Mouse (Mus musculus): ENCODE data around the gene Ets2. TPM values are rescaled to one million over a fixed set of nuclear protein-coding genes. Genes with fewer than 3 reads are reported as not detected.
"Not testable (repeated sequence)": the region's sequence is repeated elsewhere in the genome, so short reads cannot be mapped to it uniquely, and the experiment has no call there.

Gene Ets2
- polyA plus RNA-seq, 1 experiment from 2014 or later = 52.0 TPM

GRCm38 (mm10) chr16:95713077-95713476 lies 11.2 kb downstream of the Ets2 start:
- not testable (repeated sequence) for H3K27me3 ChIP-seq (replicated peaks)
- 82% methylated on average over 2 of the region's 2 CpGs for WGBS
- H3K36me3 ChIP-seq = peaks cover 87% of the 10 kb centered on the region

DNA sequence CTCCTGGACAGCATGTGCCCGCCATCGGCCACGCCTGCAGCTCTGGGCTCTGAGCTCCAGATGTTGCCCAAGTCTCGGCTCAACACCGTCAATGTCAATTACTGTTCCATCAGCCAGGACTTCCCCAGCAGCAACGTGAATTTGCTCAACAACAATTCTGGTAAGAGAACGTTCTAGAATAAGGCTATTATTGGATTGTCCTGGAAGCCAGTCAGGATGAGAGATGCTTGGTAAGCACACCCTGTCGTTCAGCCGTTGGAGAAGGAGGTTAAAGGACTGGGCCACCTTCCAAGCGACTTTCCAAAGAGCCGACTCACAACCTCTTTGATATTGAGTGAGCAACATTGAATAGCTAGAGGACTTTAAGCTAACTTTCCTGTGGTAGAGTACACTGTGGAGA lies 13.2 kb downstream of the Ets2 start:
- WGBS = 92% methylated on average over 11 of the region's 11 CpGs

More at GRCm38 (mm10) chr16:95713077-95713476, 11.2 kb downstream of the Ets2 start:
- not testable (repeated sequence) for H3K4me3 ChIP-seq; ATAC-seq (ENCODE audit: insufficient number of reproducible peaks, low FRiP score); H3K27ac ChIP-seq (ENCODE audit: poor library complexity, severe bottlenecking); H3K4me1 ChIP-seq (replicated peaks); H3K9me3 ChIP-seq (replicated peaks); H3K9ac ChIP-seq; H3K4me2 ChIP-seq

GRCm38 (mm10) chr16:95716061-95716706 lies 14.3 kb downstream of the Ets2 start:
- no peaks in the 10 kb centered on the region for H3K4me1 ChIP-seq (replicated peaks)
- no peak overlapping the region for H3K4me3 ChIP-seq
- no peak overlapping the region for H3K9ac ChIP-seq
- no peak overlapping the region for H3K27ac ChIP-seq (ENCODE audit: poor library complexity, severe bottlenecking)
- peaks cover under 1% of the 10 kb centered on the region; the same call in 1 of the 2 replicates for H3K9me3 ChIP-seq (replicated peaks)
- 85% methylated on average over 12 of the region's 12 CpGs for WGBS
- peaks cover 93% of the 10 kb centered on the region for H3K36me3 ChIP-seq
- H3K27me3 ChIP-seq (replicated peaks) = no peaks in the 10 kb centered on the region
- no peak for ATAC-seq (ENCODE audit: insufficient number of reproducible peaks, low FRiP score)
- no peak overlapping the region for H3K4me2 ChIP-seq

More for the DNA sequence above, 13.2 kb downstream of the Ets2 start:
- H3K4me2 ChIP-seq = no peak overlapping the region
- no peak overlapping the region for H3K4me3 ChIP-seq
- H3K9me3 ChIP-seq (replicated peaks) = no peaks in the 10 kb centered on the region
- ATAC-seq (ENCODE audit: insufficient number of reproducible peaks, low FRiP score) = no peak
- H3K4me1 ChIP-seq (replicated peaks) = no peaks in the 10 kb centered on the region
- H3K27me3 ChIP-seq (replicated peaks) = no peaks in the 10 kb centered on the region
- no peak overlapping the region for H3K27ac ChIP-seq (ENCODE audit: poor library complexity, severe bottlenecking)
- H3K36me3 ChIP-seq = peaks cover 92% of the 10 kb centered on the region
- no peak overlapping the region for H3K9ac ChIP-seq

DNA sequence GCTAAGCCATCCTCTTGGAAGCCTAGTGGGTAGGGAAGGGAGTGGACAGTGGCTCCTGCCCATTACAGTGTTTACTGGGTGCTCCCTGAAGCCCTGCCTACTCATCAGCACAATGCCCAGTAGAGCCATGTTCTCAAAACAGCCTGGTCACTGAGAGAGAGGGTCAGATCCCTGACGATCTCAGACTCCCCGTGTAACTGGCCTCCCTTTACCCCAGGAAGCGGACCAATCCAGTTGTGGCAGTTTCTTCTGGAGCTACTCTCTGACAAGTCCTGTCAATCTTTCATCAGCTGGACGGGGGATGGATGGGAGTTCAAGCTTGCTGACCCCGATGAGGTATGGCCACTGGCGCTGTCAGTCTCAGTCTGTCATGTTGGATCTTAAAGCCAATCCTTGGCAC lies 15.8 kb downstream of the Ets2 start:
- Histone ChIP-seq H3K27ac (ENCODE audit: poor library complexity, severe bottlenecking) (no peak overlapping the region), H3K36me3 (peaks cover 83% of the 10 kb centered on the region), H3K9ac (no peak overlapping the region), H3K27me3 (replicated peaks) (no peaks in the 10 kb centered on the region), H3K9me3 (replicated peaks) (peaks cover 4% of the 10 kb centered on the region; the same call in 1 of the 2 replicates), H3K4me1 (replicated peaks) (no peaks in the 10 kb centered on the region), H3K4me3 (no peak overlapping the region), H3K4me2 (no peak overlapping the region)
- 86% methylated on average over 6 of the region's 6 CpGs for whole genome bisulfite sequencing
- ATAC-seq (ENCODE audit: insufficient number of reproducible peaks, low FRiP score) = no peak

- Histone ChIP-seq H3K4me2 (no peak overlapping the region), H3K27ac (ENCODE audit: poor library complexity, severe bottlenecking) (no peak overlapping the region), H3K4me3 (no peak overlapping the region), H3K27me3 (replicated peaks) (no peaks in the 10 kb centered on the region), H3K4me1 (replicated peaks) (no peaks in the 10 kb centered on the region), H3K9me3 (replicated peaks) (peaks cover 4% of the 10 kb centered on the region; the same call in 1 of the 2 replicates), H3K36me3 (peaks cover 80% of the 10 kb centered on the region), H3K9ac (no peak overlapping the region)
- 96% methylated on average over 4 of the region's 4 CpGs for WGBS
- no peak for ATAC-seq (ENCODE audit: insufficient number of reproducible peaks, low FRiP score)
These were observed 16.2 kb downstream of the Ets2 start for GRCm38 (mm10) chr16:95718119-95718518.

DNA sequence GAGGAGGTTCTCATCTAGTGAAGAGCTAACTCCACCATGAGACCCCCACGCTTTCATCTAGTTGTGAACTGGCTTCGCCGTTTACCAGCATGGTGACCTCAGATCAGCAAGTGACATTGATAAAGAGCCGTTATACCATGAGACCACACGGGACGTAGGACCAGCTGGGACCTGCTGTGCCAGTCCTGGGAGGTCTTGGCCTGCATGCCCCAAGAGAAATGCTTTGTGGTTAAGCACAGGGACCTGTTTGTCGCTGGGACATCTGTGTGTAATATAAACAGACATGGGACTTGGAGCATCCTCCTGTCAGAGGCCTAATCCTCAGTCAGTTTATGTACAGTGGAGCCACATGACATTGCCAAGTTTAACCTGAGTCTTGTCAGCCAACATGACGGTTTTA lies 18.7 kb downstream of the Ets2 start:
- no peak for ATAC-seq (ENCODE audit: insufficient number of reproducible peaks, low FRiP score)
- Histone ChIP-seq H3K27ac (ENCODE audit: poor library complexity, severe bottlenecking) (no peak overlapping the region), H3K4me1 (replicated peaks) (no peaks in the 10 kb centered on the region), H3K9me3 (replicated peaks) (peaks cover 4% of the 10 kb centered on the region; the same call in 1 of the 2 replicates), H3K4me2 (no peak overlapping the region), H3K4me3 (no peak overlapping the region), H3K27me3 (replicated peaks) (no peaks in the 10 kb centered on the region), H3K9ac (no peak overlapping the region), H3K36me3 (peaks cover 59% of the 10 kb centered on the region)
- WGBS = 92% methylated on average over 8 of the region's 8 CpGs

DNA sequence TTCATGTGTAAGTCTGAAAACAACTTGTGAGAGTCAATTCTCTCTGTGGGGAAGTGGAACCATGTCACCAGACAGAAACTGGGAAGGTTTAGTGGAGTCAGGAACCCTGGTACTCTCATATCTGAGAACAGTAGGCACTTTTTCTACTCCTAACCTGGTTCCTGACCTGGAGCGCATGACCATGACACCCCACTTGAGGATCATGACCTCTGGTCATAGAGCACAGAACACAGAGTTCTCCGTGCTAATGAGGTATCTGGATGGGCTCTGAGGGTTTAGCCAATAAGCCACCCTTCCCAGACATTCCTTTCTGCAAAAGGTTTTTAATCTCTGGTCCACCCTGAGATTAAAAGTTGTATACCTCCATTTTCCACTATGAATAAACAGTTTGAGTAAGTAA lies 22.4 kb downstream of the Ets2 start:
- Histone ChIP-seq H3K4me3 (no peak overlapping the region), H3K9me3 (replicated peaks) (peaks cover 4% of the 10 kb centered on the region; the same call in 1 of the 2 replicates), H3K4me1 (replicated peaks) (no peaks in the 10 kb centered on the region), H3K36me3 (peaks cover 22% of the 10 kb centered on the region), H3K27me3 (replicated peaks) (no peaks in the 10 kb centered on the region), H3K9ac (no peak overlapping the region), H3K4me2 (no peak overlapping the region), H3K27ac (ENCODE audit: poor library complexity, severe bottlenecking) (no peak overlapping the region)
- 82% methylated on average over 2 of the region's 2 CpGs for WGBS
- no peak for ATAC-seq (ENCODE audit: insufficient number of reproducible peaks, low FRiP score)

GRCm38 (mm10) chr16:95724776-95725175 lies 22.9 kb downstream of the Ets2 start:
- Histone ChIP-seq H3K36me3 (peaks cover 18% of the 10 kb centered on the region), H3K27me3 (replicated peaks) (no peaks in the 10 kb centered on the region), H3K4me1 (replicated peaks) (no peaks in the 10 kb centered on the region), H3K9ac (no peak overlapping the region), H3K4me3 (no peak overlapping the region), H3K4me2 (no peak overlapping the region), H3K9me3 (replicated peaks) (peaks cover 4% of the 10 kb centered on the region; the same call in 1 of the 2 replicates), H3K27ac (ENCODE audit: poor library complexity, severe bottlenecking) (no peak overlapping the region)
- 62% methylated on average over 5 of the region's 5 CpGs for WGBS
- no peak for ATAC-seq (ENCODE audit: insufficient number of reproducible peaks, low FRiP score)

- Histone ChIP-seq H3K9me3 (replicated peaks) (no peaks in the 10 kb centered on the region), H3K36me3 (no peaks in the 10 kb centered on the region), H3K4me2 (no peak overlapping the region), H3K4me3 (no peak overlapping the region), H3K4me1 (replicated peaks) (no peaks in the 10 kb centered on the region), H3K9ac (no peak overlapping the region), H3K27ac (ENCODE audit: poor library complexity, severe bottlenecking) (no peak overlapping the region), H3K27me3 (replicated peaks) (no peaks in the 10 kb centered on the region)
- WGBS = 82% methylated on average over 4 of the region's 4 CpGs
- no peak for ATAC-seq (ENCODE audit: insufficient number of reproducible peaks, low FRiP score)
These were observed 24.9 kb downstream of the Ets2 start for GRCm38 (mm10) chr16:95726802-95727201.

DNA sequence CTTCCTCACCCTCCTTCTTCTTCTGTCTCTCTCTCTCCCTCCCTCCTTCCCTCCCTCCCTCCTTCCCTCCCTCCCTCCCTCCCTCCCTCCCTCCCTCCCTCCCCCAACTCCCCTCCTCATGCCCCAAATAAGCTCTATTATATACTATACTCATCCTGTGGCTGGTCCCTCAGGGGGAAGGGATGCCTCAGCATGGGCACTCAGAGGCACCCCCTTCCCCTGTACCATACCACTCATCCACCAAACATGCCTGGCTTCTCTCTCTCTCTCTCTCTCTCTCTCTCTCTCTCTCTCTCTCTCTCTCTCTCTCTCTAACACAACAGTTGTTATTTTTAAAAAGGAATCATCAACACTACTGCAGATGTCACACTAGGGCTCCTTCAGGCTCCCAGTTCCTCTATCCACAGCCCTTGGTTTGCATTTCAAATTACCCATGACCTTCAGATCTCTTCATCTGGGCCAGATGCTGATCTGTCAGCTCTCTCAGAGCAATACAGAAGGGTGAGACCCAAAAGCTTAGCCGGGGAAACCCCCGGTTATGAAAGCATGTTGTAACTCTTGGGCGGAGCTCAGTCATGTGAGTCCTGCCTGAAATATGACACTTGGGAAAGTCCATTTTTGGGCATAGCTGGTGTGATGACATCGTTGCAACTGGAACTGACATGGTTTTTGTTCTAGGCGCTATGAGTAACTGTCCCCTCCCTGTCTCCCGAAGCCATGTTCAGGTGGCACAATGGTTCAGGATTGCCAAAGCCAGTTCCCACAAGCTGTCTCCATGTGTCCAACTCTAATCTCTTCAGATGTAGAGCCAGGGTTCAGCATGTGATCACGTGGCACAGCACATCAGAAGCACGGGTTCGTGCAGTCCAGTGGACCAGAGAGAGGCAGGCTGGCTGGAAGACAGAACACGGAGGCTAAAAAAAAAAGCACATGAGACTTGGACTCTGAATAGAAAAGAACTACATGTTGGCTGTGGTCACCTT lies 26.9 kb downstream of the Ets2 start:
- no peak for ATAC-seq (ENCODE audit: insufficient number of reproducible peaks, low FRiP score)
- no peaks in the 10 kb centered on the region for H3K36me3 ChIP-seq
- WGBS = 77% methylated on average over 10 of the region's 10 CpGs
- no peak overlapping the region for H3K4me3 ChIP-seq
- no peaks in the 10 kb centered on the region for H3K4me1 ChIP-seq (replicated peaks)
- no peaks in the 10 kb centered on the region for H3K9me3 ChIP-seq (replicated peaks)
- H3K27ac ChIP-seq (ENCODE audit: poor library complexity, severe bottlenecking) = no peak overlapping the region
- no peaks in the 10 kb centered on the region for H3K27me3 ChIP-seq (replicated peaks)
- H3K4me2 ChIP-seq = no peak overlapping the region
- H3K9ac ChIP-seq = no peak overlapping the region

- H3K4me1 ChIP-seq (replicated peaks) = no peaks in the 10 kb centered on the region
- no peaks in the 10 kb centered on the region for H3K27me3 ChIP-seq (replicated peaks)
- ATAC-seq (ENCODE audit: insufficient number of reproducible peaks, low FRiP score) = no peak
- H3K4me3 ChIP-seq = no peak overlapping the region
- H3K9me3 ChIP-seq (replicated peaks) = no peaks in the 10 kb centered on the region
- 78% methylated on average over 6 of the region's 6 CpGs for WGBS
- no peak overlapping the region for H3K27ac ChIP-seq (ENCODE audit: poor library complexity, severe bottlenecking)
- no peaks in the 10 kb centered on the region for H3K36me3 ChIP-seq
- no peak overlapping the region for H3K4me2 ChIP-seq
- H3K9ac ChIP-seq = no peak overlapping the region
These were observed 27.9 kb downstream of the Ets2 start for GRCm38 (mm10) chr16:95729775-95730174.
